Mouse (Mus musculus): Measurements from ENCODE around the gene Traf3ip1.

GRCm38 (mm10) chr1:91459059-91459809 lies 35.2 kb upstream of the Traf3ip1 start, which contains the start of gene Per2:
- TF ChIP-seq POLR2A (IDR thresholded peaks at IDR 0.05; ENCODE audit: borderline replicate concordance, control insufficient read depth, low read depth, low read length), result peak; percentile 43; the same call in 1 of the 2 replicates
- peak; percentile 8; the same call in 1 of the 2 replicates for TF ChIP-seq CTCF (IDR thresholded peaks at IDR 0.05; ENCODE audit: control insufficient read depth, insufficient read depth, low read length)
